Mouse (Mus musculus) G1E (cell line): ENCODE data around the gene Ogdhl.

Source experiments
- CTCF ChIP-seq: IDR thresholded peaks from 2 replicates; pipeline ENCODE4 v1.5.1; 2012; ENCODE audit warnings: low read depth, low read length, inconsistent platforms, mixed read lengths
- GATA1 ChIP-seq: IDR thresholded peaks from 2 replicates; pipeline ENCODE4 v1.6.1; 2012; ENCODE audit warnings: borderline replicate concordance, low read length, inconsistent platforms, mixed read lengths
- POLR2AphosphoS5 ChIP-seq: IDR thresholded peaks from 2 replicates; pipeline ENCODE4 v1.6.1; 2012; ENCODE audit warnings: low read depth, low read length, inconsistent platforms; ENCODE audit not compliant: insufficient replicate concordance

- TF ChIP-seq CTCF (no peak), POLR2AphosphoS5 (no peak), GATA1 (no peak)
These were observed 58.3 kb downstream of the Ogdhl start for GRCm38 (mm10) chr14:32380099-32380480.
